Mouse (Mus musculus) lung, embryonic 16.5 days (tissue): ENCODE results near the gene Slain1. TPM values are rescaled to one million over a fixed set of nuclear protein-coding genes. Genes with fewer than 3 reads are reported as not detected.
A peak's percentile ranks its signal among the peaks of the same experiment; 100 is the strongest.

ENCODE experiments used
- ATAC-seq: fragments of 200-750 bp; cut with Nextera tagmentation; 2 replicates; pipeline ENCODE4 v1.8.0; 2017; ENCODE audit warnings: low read depth, mild to moderate bottlenecking, moderate library complexity
- H3K27ac ChIP-seq: fragments of 300-500 bp; sonication (generic); 2 replicates; pipeline ENCODE4 v1.5.1; 2014; ENCODE audit warnings: mild to moderate bottlenecking, control low read depth, low read length
- H3K27me3 ChIP-seq: fragments of 300-500 bp; sonication (generic); 2 replicates; pipeline ENCODE4 v1.6.1; 2014; ENCODE audit warnings: low read depth, low read length, mixed read lengths; ENCODE audit not compliant: control insufficient read depth, insufficient read depth
- H3K36me3 ChIP-seq: fragments of 300-500 bp; sonication (generic); 2 replicates; pipeline ENCODE4 v1.6.1; 2014; ENCODE audit warnings: low read length; ENCODE audit not compliant: control insufficient read depth, insufficient read depth
- H3K4me1 ChIP-seq: fragments of 300-500 bp; sonication (generic); replicated peaks from 2 replicates; pipeline ENCODE4 v1.6.1; 2014; ENCODE audit warnings: low read length, mixed read lengths; ENCODE audit not compliant: control insufficient read depth, insufficient read depth
- H3K4me2 ChIP-seq: fragments of 300-500 bp; sonication (generic); 2 replicates; pipeline ENCODE4 v1.6.1; 2014; ENCODE audit warnings: low read depth, low read length, control low read depth
- H3K4me3 ChIP-seq: fragments of 300-500 bp; sonication (generic); 2 replicates; pipeline ENCODE4 v1.5.1; 2014; ENCODE audit warnings: mild to moderate bottlenecking, low read length, control low read depth
- H3K9ac ChIP-seq: fragments of 300-500 bp; sonication (generic); 2 replicates; pipeline ENCODE4 v1.6.1; 2014; ENCODE audit warnings: low read length, control low read depth
- H3K9me3 ChIP-seq: fragments of 300-500 bp; sonication (generic); 2 replicates; pipeline ENCODE4 v1.6.1; 2016; ENCODE audit warnings: low read length; ENCODE audit not compliant: control insufficient read depth
- WGBS: fragments of 180-500 bp; shearing (Covaris S2); extraction: QIAGEN DNeasy Blood & Tissue Kit; methylation state at CpG from one replicate; pipeline ENCODE4 v1.1.7; 2014; 5-methylcytosine and 5-hydroxymethylcytosine counted together
- polyA plus RNA-seq: library from polyadenylated mRNA; unstranded; fragments of >200 nt; fragmentation: Nextera tagmentation; extraction: Ambion mirVana; gene quantifications from 2 replicates; pipeline ENCODE4 v1.2.1, GENCODE M21; 2015

Gene Slain1
- polyA plus RNA-seq, 1 experiment from 2014 or later, result 0.58 TPM

- Histone ChIP-seq H3K36me3 (no peaks in the 10 kb centered on the region), H3K9me3 (no peaks in the 10 kb centered on the region), H3K9ac (no peak overlapping the region), H3K4me1 (no peaks in the 10 kb centered on the region), H3K4me2 (no peak overlapping the region), H3K27ac (no peak overlapping the region), H3K27me3 (no peaks in the 10 kb centered on the region), H3K4me3 (no peak overlapping the region)
- 79% methylated on average over 5 of the region's 5 CpGs for WGBS
- ATAC-seq, result no peak
Measured at GRCm38 (mm10) chr14:103712986-103713385, 63.0 kb downstream of the Slain1 start.

DNA sequence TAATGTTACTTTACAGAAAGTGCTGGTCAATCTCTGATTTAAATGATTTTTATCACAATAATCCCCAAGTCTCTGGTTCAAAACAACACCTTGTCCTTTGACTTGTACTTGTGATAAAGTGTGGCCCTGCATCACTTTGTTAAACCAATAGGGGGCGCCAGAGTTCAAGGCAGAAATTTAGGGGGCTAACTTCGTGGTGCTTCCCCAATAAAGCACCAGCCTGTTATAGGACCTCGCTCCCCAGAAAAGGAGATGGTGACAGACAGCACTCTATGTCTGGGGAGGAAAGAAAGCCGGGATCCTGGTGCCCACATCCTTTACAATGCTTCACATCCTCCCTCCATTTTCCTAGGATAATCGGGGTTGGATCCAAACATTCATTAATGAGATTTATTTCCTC is 67.5 kb downstream of the Slain1 start:
- Histone ChIP-seq H3K9me3 (no peaks in the 10 kb centered on the region), H3K4me1 (peaks cover 5% of the 10 kb centered on the region; the same call in 1 of the 2 replicates), H3K4me3 (no peak overlapping the region), H3K9ac (no peak overlapping the region), H3K4me2 (no peak overlapping the region), H3K36me3 (no peaks in the 10 kb centered on the region), H3K27me3 (no peaks in the 10 kb centered on the region), H3K27ac (no peak overlapping the region)
- 35% methylated on average over 5 of the region's 5 CpGs for WGBS
- ATAC-seq, result no peak

DNA sequence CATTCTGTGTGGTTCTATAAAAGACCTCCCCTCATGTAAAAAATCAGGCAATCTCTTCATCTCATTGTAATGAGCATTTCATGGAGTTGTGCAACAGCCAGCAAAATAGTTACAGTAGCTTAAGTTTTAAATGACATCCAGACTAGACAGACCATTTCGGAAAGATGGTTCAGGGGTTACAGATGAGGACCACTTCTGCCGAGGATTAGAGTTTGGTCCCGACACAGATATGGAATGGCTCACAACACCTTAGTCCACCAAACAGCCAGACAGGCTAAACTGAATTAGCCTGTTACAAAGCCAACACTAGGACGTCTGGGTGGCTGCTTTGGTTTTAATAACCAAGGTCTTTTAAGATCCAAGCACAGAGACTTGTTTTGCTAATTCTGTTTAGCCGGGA is 68.0 kb downstream of the Slain1 start:
- H3K27me3 ChIP-seq, result no peaks in the 10 kb centered on the region
- no peak overlapping the region for H3K4me3 ChIP-seq
- H3K4me1 ChIP-seq, result peaks cover 5% of the 10 kb centered on the region; the same call in 1 of the 2 replicates
- WGBS, result 58% methylated on average over 5 of the region's 5 CpGs
- H3K36me3 ChIP-seq, result no peaks in the 10 kb centered on the region
- no peaks in the 10 kb centered on the region for H3K9me3 ChIP-seq
- ATAC-seq, result no peak
- H3K27ac ChIP-seq, result no peak overlapping the region
- no peak overlapping the region for H3K9ac ChIP-seq
- H3K4me2 ChIP-seq, result no peak overlapping the region

- 43% methylated on average over 5 of the region's 5 CpGs for WGBS
- Histone ChIP-seq H3K9ac (no peak overlapping the region), H3K4me1 (peaks cover 5% of the 10 kb centered on the region; the same call in 1 of the 2 replicates), H3K4me3 (no peak overlapping the region), H3K9me3 (no peaks in the 10 kb centered on the region), H3K27me3 (no peaks in the 10 kb centered on the region), H3K4me2 (no peak overlapping the region), H3K36me3 (no peaks in the 10 kb centered on the region), H3K27ac (no peak overlapping the region)
- ATAC-seq, result no peak
Measured at GRCm38 (mm10) chr14:103718393-103718792, 68.4 kb downstream of the Slain1 start.

DNA sequence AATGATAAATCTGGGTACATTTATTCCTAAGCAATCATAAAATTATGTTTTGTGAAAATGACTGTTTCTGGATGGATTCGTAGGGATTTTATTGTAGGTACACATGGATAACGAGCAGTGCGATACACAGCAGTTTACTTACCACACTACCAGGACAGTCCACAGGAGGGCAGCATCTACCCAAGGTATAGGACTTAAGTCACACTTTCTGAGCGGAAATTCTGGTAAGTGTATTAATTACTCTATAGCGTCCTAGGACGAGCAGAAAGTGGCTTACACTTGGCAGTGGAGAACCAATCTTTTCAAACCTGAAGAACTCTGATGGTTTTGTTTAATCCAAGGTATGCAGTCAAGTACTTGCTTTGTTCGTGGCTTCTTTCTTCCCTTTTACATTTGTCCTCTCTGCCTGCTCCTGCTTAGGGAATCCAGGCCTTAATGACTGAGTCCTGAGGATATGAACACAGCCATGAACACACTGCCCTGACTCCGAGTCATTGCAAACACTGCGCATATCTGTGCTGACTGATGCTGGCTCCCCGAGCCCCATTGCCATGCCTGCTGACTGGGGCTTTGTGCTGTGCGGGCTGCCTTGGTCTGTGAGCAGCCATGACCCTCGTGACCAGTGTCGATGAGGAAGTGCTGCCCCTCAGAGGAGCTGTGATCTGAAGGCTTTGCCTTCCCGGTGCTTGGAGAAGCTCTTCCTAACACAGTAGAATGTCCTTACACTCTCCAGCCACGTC is 69.0 kb downstream of the Slain1 start:
- ATAC-seq, result peak; percentile 90
- 11% methylated on average over 15 of the region's 15 CpGs for WGBS
- Histone ChIP-seq H3K4me3 (peak overlapping the region; percentile 26), H3K4me2 (peak overlapping the region; percentile 53), H3K36me3 (no peaks in the 10 kb centered on the region), H3K4me1 (peaks cover 5% of the 10 kb centered on the region; the same call in 1 of the 2 replicates), H3K9ac (peak overlapping the region; percentile 54), H3K9me3 (no peaks in the 10 kb centered on the region), H3K27me3 (no peaks in the 10 kb centered on the region), H3K27ac (peak overlapping the region; percentile 71)

DNA sequence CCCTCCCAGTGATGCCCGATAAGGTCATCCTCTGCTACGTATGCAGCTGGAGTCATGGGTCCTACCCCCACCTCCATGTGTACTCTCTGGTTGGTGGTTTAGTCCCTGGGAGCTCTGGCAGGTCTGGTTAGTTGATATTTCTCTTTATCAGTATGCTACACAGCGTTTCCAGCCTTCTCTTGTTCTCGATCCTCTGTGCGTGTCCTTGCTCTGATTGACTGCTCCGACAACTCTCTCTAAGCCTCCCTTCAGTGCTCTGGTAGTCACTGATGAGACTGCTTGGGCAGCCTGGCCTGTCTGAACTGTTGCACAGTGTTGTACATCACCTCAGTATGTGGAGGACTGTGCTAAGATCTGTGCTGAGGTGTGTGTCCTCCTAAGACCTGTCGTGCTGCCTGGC is 70.1 kb downstream of the Slain1 start:
- no peak overlapping the region for H3K4me2 ChIP-seq
- 79% methylated on average over 7 of the region's 7 CpGs for WGBS
- ATAC-seq, result no peak

DNA sequence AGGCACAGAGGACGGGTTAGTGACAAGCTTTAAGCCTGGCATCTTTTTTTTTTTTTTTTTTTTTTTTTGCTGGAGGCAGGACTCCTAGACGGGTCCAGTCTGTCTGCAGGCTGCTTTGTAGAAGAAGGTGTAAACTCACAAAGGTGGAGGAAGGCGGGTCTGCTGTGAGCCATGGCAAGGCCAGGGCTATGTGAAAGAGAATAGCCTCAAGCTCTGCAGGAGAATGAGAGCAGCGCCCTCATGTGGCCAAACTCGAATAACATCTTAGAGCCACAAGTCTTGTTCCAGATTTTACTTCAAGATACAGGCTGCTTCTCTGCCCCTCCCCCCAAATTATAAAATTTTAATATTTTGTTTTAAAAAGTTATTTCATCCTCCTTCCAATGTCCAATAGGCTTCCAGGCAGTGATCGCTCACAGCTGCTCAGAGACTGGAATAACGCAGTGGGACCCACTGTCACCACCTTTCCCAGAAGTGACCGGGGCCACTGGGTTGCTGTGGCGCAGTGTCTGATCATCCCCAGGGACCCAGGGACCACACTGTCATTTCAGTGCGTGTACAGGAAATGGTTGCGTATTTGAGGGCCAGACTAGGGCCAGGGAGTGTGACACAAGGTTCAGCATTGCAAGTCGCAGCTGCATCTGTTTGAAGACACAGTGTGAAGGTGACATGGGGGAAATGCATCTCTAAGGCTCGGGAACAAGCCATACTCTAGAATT is 70.8 kb downstream of the Slain1 start:
- no peak overlapping the region for H3K4me3 ChIP-seq
- ATAC-seq, result no peak
- H3K9ac ChIP-seq, result no peak overlapping the region
- H3K27ac ChIP-seq, result no peak overlapping the region
- no peak overlapping the region for H3K4me2 ChIP-seq
- H3K4me1 ChIP-seq, result peaks cover 5% of the 10 kb centered on the region; the same call in 1 of the 2 replicates
- H3K36me3 ChIP-seq, result no peaks in the 10 kb centered on the region
- no peaks in the 10 kb centered on the region for H3K9me3 ChIP-seq
- H3K27me3 ChIP-seq, result no peaks in the 10 kb centered on the region
- WGBS, result 55% methylated on average over 13 of the region's 13 CpGs

More for the DNA sequence above, 70.1 kb downstream of the Slain1 start:
- no peak overlapping the region for H3K27ac ChIP-seq
- H3K4me1 ChIP-seq, result peaks cover 5% of the 10 kb centered on the region; the same call in 1 of the 2 replicates
- no peak overlapping the region for H3K9ac ChIP-seq
- H3K4me3 ChIP-seq, result no peak overlapping the region
- H3K36me3 ChIP-seq, result no peaks in the 10 kb centered on the region
- H3K9me3 ChIP-seq, result no peaks in the 10 kb centered on the region
- H3K27me3 ChIP-seq, result no peaks in the 10 kb centered on the region

GRCm38 (mm10) chr14:103723314-103723713 is 73.3 kb downstream of the Slain1 start:
- Histone ChIP-seq H3K9ac (no peak overlapping the region), H3K4me3 (no peak overlapping the region), H3K27me3 (no peaks in the 10 kb centered on the region), H3K36me3 (no peaks in the 10 kb centered on the region), H3K27ac (no peak overlapping the region), H3K4me2 (no peak overlapping the region), H3K4me1 (peaks cover 5% of the 10 kb centered on the region; the same call in 1 of the 2 replicates), H3K9me3 (no peaks in the 10 kb centered on the region)
- WGBS, result 84% methylated on average over 9 of the region's 9 CpGs
- no peak for ATAC-seq

- H3K9ac ChIP-seq, result no peak overlapping the region
- H3K4me2 ChIP-seq, result no peak overlapping the region
- peaks cover 5% of the 10 kb centered on the region; the same call in 1 of the 2 replicates for H3K4me1 ChIP-seq
- H3K4me3 ChIP-seq, result no peak overlapping the region
- 66% methylated on average over 4 of the region's 4 CpGs for WGBS
- ATAC-seq, result no peak
- H3K36me3 ChIP-seq, result no peaks in the 10 kb centered on the region
- no peaks in the 10 kb centered on the region for H3K27me3 ChIP-seq
- no peaks in the 10 kb centered on the region for H3K9me3 ChIP-seq
- H3K27ac ChIP-seq, result no peak overlapping the region
Measured at GRCm38 (mm10) chr14:103723841-103724240, 73.8 kb downstream of the Slain1 start.
